Mouse (Mus musculus): Measurements from ENCODE around the gene Clec18a. TPM values are rescaled to one million over a fixed set of nuclear protein-coding genes. Genes with fewer than 3 reads are reported as not detected.
"Not testable (repeated sequence)": the region's sequence is repeated elsewhere in the genome, so short reads cannot be mapped to it uniquely, and the experiment has no call there.

Gene Clec18a
- total and polyA plus RNA-seq, 3 experiments, result not detected

GRCm38 (mm10) chr8:111090126-111090525 lies 2.1 kb downstream of the Clec18a start (continued):
- peak; percentile 89 for TF ChIP-seq ZC3H11A (IDR thresholded peaks at IDR 0.05; ENCODE audit: low read depth, low read length)
- TF ChIP-seq ELF1 (IDR thresholded peaks at IDR 0.05; ENCODE audit: low read depth, low read length), result no peak
- no peak for TF ChIP-seq POLR2AphosphoS2 (IDR thresholded peaks at IDR 0.05; ENCODE audit: low read length)
- TF ChIP-seq TBP (IDR thresholded peaks at IDR 0.05; ENCODE audit: low read depth, low read length), result no peak

- H3K4me3 ChIP-seq (ENCODE audit: control insufficient read depth in 1 of 2, insufficient read depth in 1 of 2, low read depth in 2 of 2, low read length in 2 of 2); H3K27ac ChIP-seq (ENCODE audit: control insufficient read depth, low read depth, low read length); H3K9ac ChIP-seq (ENCODE audit: control insufficient read depth, low read depth, low read length, poor library complexity, severe bottlenecking); H3K36me3 ChIP-seq (ENCODE audit: control insufficient read depth in 1 of 2, insufficient read depth in 2 of 2, low read length in 2 of 2); DNase-seq (ENCODE audit: low read depth, low spot score); H3K27me3 ChIP-seq (ENCODE audit: control insufficient read depth in 1 of 2, insufficient read depth in 2 of 2, low read length in 2 of 2); H3K79me2 ChIP-seq (ENCODE audit: control insufficient read depth, insufficient read depth, low read length, poor library complexity); H3K4me1 ChIP-seq (ENCODE audit: control insufficient read depth in 1 of 2, insufficient read depth in 2 of 2, low read length in 2 of 2); H3K9me3 ChIP-seq (replicated peaks; ENCODE audit: insufficient read depth, low read length): not testable (repeated sequence)
- TF ChIP-seq TBP (IDR thresholded peaks at IDR 0.05; ENCODE audit: low read depth, low read length), result peak; percentile 75
Measured at GRCm38 (mm10) chr8:111083936-111084335, 8.3 kb downstream of the Clec18a start.

- TF ChIP-seq ELF1 (IDR thresholded peaks at IDR 0.05; ENCODE audit: low read depth, low read length), result no peak
- TF ChIP-seq TCF12 (IDR thresholded peaks at IDR 0.05; ENCODE audit: low read depth, low read length), result no peak
- no peak for TF ChIP-seq ZNF384 (IDR thresholded peaks at IDR 0.05; ENCODE audit: low read depth, low read length)
- no peak for TF ChIP-seq NRF1 (IDR thresholded peaks at IDR 0.05; ENCODE audit: insufficient read depth, low read depth, low read length, poor library complexity, severe bottlenecking)
- no peak for TF ChIP-seq GABPA (IDR thresholded peaks at IDR 0.05; ENCODE audit: low read depth, low read length)
- TF ChIP-seq BHLHE40 (IDR thresholded peaks at IDR 0.05; ENCODE audit: borderline replicate concordance, low read depth, low read length), result no peak
- TF ChIP-seq JUND (IDR thresholded peaks at IDR 0.05; ENCODE audit: low read depth, low read length), result no peak
- no peak for TF ChIP-seq POLR2AphosphoS2 (IDR thresholded peaks at IDR 0.05; ENCODE audit: low read length)
- no peak for TF ChIP-seq RCOR1 (IDR thresholded peaks at IDR 0.05; ENCODE audit: low read depth, low read length)
- no peak for TF ChIP-seq RAD21 (IDR thresholded peaks at IDR 0.05; ENCODE audit: low read depth, low read length)
- no peak for TF ChIP-seq KAT2A (conservative IDR thresholded peaks at IDR 0.05; ENCODE audit: low read depth, low read length)
- no peak for TF ChIP-seq MXI1 (IDR thresholded peaks at IDR 0.05; ENCODE audit: low read depth, low read length)
- TF ChIP-seq MAZ (IDR thresholded peaks at IDR 0.05; ENCODE audit: low read depth, low read length), result no peak
- no peak for TF ChIP-seq USF2 (IDR thresholded peaks at IDR 0.05; ENCODE audit: borderline replicate concordance in 1 of 2, insufficient read depth in 1 of 2, low read depth in 1 of 2, low read length in 2 of 2)
- TF ChIP-seq MAFK (IDR thresholded peaks at IDR 0.05; ENCODE audit: borderline replicate concordance, low read depth, low read length), result no peak
- TF ChIP-seq TBP (IDR thresholded peaks at IDR 0.05; ENCODE audit: low read depth, low read length), result no peak
- TF ChIP-seq ETS1 (IDR thresholded peaks at IDR 0.05; ENCODE audit: low read depth, low read length), result no peak
- no peak for TF ChIP-seq MYC (IDR thresholded peaks at IDR 0.05; ENCODE audit: low read depth, low read length)
- TF ChIP-seq MYB (IDR thresholded peaks at IDR 0.05; ENCODE audit: low read depth, low read length), result no peak
- no peak for TF ChIP-seq SIN3A (IDR thresholded peaks at IDR 0.05; ENCODE audit: low read length)
- 0 out of 4 replicates have a peak, but pooled peaks cover 0 to 2% of the 10 kb centered on the region in 2 experiments for H3K27me3 ChIP-seq (ENCODE audit: control insufficient read depth in 1 of 2, insufficient read depth in 2 of 2, low read length in 2 of 2)
- no peak overlapping the region for H3K27ac ChIP-seq (ENCODE audit: control insufficient read depth, low read depth, low read length)
- no peaks in the 10 kb centered on the region for H3K4me1 ChIP-seq (ENCODE audit: control insufficient read depth in 1 of 2, insufficient read depth in 2 of 2, low read length in 2 of 2)
- no peak overlapping the region for H3K4me3 ChIP-seq (ENCODE audit: control insufficient read depth in 1 of 2, insufficient read depth in 1 of 2, low read depth in 2 of 2, low read length in 2 of 2)
- H3K79me2 ChIP-seq (ENCODE audit: control insufficient read depth, insufficient read depth, low read length, poor library complexity), result no peaks in the 10 kb centered on the region
- no peak for DNase-seq (ENCODE audit: low read depth, low spot score)
- H3K9me3 ChIP-seq (replicated peaks; ENCODE audit: insufficient read depth, low read length), result no peaks in the 10 kb centered on the region
- no peak overlapping the region for H3K9ac ChIP-seq (ENCODE audit: control insufficient read depth, low read depth, low read length, poor library complexity, severe bottlenecking)
- no peaks in the 10 kb centered on the region for H3K36me3 ChIP-seq (ENCODE audit: control insufficient read depth in 1 of 2, insufficient read depth in 2 of 2, low read length in 2 of 2)
Measured at GRCm38 (mm10) chr8:111081580-111082258, 10.5 kb downstream of the Clec18a start.

All from MEL (cell line).